Mouse (Mus musculus) gastrocnemius, adult 2 months (tissue): ENCODE measurements around the gene Cdh11. TPM values are rescaled to one million over a fixed set of nuclear protein-coding genes. Genes with fewer than 3 reads are reported as not detected.

Experiments
- DNase-seq: peaks from one replicate; pipeline ENCODE4 v3.0.0; 2022
- H3K27ac ChIP-seq: fragments of 200-600 bp; 2 replicates; pipeline ENCODE4 v1.8.1; 2022; ENCODE audit warnings: mild to moderate bottlenecking
- H3K4me3 ChIP-seq: fragments of 200-600 bp; 2 replicates; pipeline ENCODE4 v1.8.1; 2022; ENCODE audit warnings: mild to moderate bottlenecking, moderate library complexity
- CTCF ChIP-seq: fragments of 200-600 bp; IDR thresholded peaks from 2 replicates; pipeline ENCODE4 v1.8.1; 2022; ENCODE audit warnings: antibody characterized with exemption, mild to moderate bottlenecking, moderate library complexity
- intact Hi-C: fragments of 180-260 bp; cut with DNase I; formaldehyde crosslinking; loops from one replicate; pipeline ENCODE4 v1.15.1; 2025
- long read RNA-seq, 2 experiments: library from polyadenylated mRNA; stranded (forward); transcript quantifications; one replicate each; pipeline ENCODE4 v2.0.0; 2021
- total RNA-seq, 2 experiments: library from RNA; stranded (reverse); gene quantifications; 2 replicates each; pipeline ENCODE4 v1.2.3; 2021

Cdh11 gene
- 1 to 10 TPM in 1 of 2 experiments, under 1 TPM in 1; 0.99 to 2.5 TPM for total RNA-seq
- long read RNA-seq, experiment 1, partial matches to known transcripts = 0 of 1 reads
- long read RNA-seq, experiment 1, other reads (novel, unspliced or antisense) = 1 of 1 reads
- long read RNA-seq, experiment 2 = 0 reads

- H3K27ac ChIP-seq = peak within 1 kb of the TSS; percentile 70
- TF ChIP-seq CTCF = no peak
- intact Hi-C loops = no loop called here
- DNase-seq = no peak
- peak within 1 kb of the TSS; percentile 74 for H3K4me3 ChIP-seq
These were observed at the start of gene Cdh11 for GRCm38 (mm10) chr8:102785592-102786416. Cdh11 (minus strand) TSS chr8:102785642.

GRCm38 (mm10) chr8:102813959-102814358, 28.5 kb upstream of the Cdh11 start:
- DNase-seq = no peak
- intact Hi-C loops = no loop called here
- H3K27ac ChIP-seq = no peak overlapping the region
- no peak overlapping the region for H3K4me3 ChIP-seq
- TF ChIP-seq CTCF = no peak

GRCm38 (mm10) chr8:102790303-102790702, 4.9 kb upstream of the Cdh11 start:
- peak; percentile 67 for TF ChIP-seq CTCF
- no peak overlapping the region for H3K4me3 ChIP-seq
- no peak for DNase-seq
- H3K27ac ChIP-seq = no peak overlapping the region
- intact Hi-C loops = no loop called here

GRCm38 (mm10) chr8:102786467-102787360, 1.3 kb upstream of the Cdh11 start:
- TF ChIP-seq CTCF = no peak
- intact Hi-C loops = no loop called here
- peak overlapping the region; percentile 16; the same call in 1 of the 2 replicates for H3K27ac ChIP-seq
- peak overlapping the region; percentile 74 for H3K4me3 ChIP-seq
- no peak for DNase-seq

- H3K27ac ChIP-seq = peak overlapping the region; percentile 70
- intact Hi-C loops = no loop called here
- TF ChIP-seq CTCF = peak; percentile 47
- H3K4me3 ChIP-seq = peak overlapping the region; percentile 74
- DNase-seq = peak; percentile 70
These were observed 497 bp downstream of the Cdh11 start for GRCm38 (mm10) chr8:102784835-102785455.

GRCm38 (mm10) chr8:102783821-102784591, 1.4 kb downstream of the Cdh11 start:
- intact Hi-C loops = no loop called here
- H3K27ac ChIP-seq = peak overlapping the region; percentile 70
- peak overlapping the region; percentile 74 for H3K4me3 ChIP-seq
- no peak for TF ChIP-seq CTCF
- peak; percentile 41 for DNase-seq

- no peak for TF ChIP-seq CTCF
- intact Hi-C loops = no loop called here
- peak overlapping the region; percentile 74 for H3K4me3 ChIP-seq
- DNase-seq = no peak
- H3K27ac ChIP-seq = no peak overlapping the region
These were observed 2.5 kb downstream of the Cdh11 start for GRCm38 (mm10) chr8:102782707-102783489.

GRCm38 (mm10) chr8:102780899-102781298, 4.5 kb downstream of the Cdh11 start:
- no peak overlapping the region for H3K27ac ChIP-seq
- intact Hi-C loops = no loop called here
- peak; percentile 83 for TF ChIP-seq CTCF

GRCm38 (mm10) chr8:102774594-102774993, 10.8 kb downstream of the Cdh11 start:
- intact Hi-C loops = no loop called here
- Histone ChIP-seq H3K27ac (no peak overlapping the region), H3K4me3 (no peak overlapping the region)
- no peak for TF ChIP-seq CTCF
- DNase-seq = no peak

More at GRCm38 (mm10) chr8:102780899-102781298, 4.5 kb downstream of the Cdh11 start:
- peak; percentile 46 for DNase-seq
- peak overlapping the region; percentile 60 for H3K4me3 ChIP-seq

- DNase-seq = no peak
- no peak overlapping the region for H3K27ac ChIP-seq
- H3K4me3 ChIP-seq = no peak overlapping the region
- no peak for TF ChIP-seq CTCF
- intact Hi-C loops = no loop called here
These were observed 14.0 kb downstream of the Cdh11 start for GRCm38 (mm10) chr8:102771456-102771855.

GRCm38 (mm10) chr8:102753839-102754238, 31.6 kb downstream of the Cdh11 start:
- intact Hi-C loops = no loop called here
- no peak overlapping the region for H3K4me3 ChIP-seq
- no peak for TF ChIP-seq CTCF
- no peak for DNase-seq
- no peak overlapping the region for H3K27ac ChIP-seq
